Comparison of ENCODE assay signal across 19 mouse cellular contexts in genomic region chr14:11435166-11435784, GRCm38 (mm10).
DNase-seq lines count a peak whose midpoint lies in the region; ATAC-seq and TF ChIP-seq lines count a peak whose summit lies in the region.
"Had no signal": no experiment of that assay in that cellular context is flagged by ENCODE, and none has a peak within 500 bp of the region (broad histone marks: within the 10 kb centered on the region; RNA-seq: fewer than 3 reads in every experiment).

No protein-coding gene starts in this region.

- H3K27ac ChIP-seq in layer of hippocampus, adult 2 months = peak overlapping the region; percentile 24; the same call in 1 of the 2 replicates
- no peak overlapping the region for H3K27ac ChIP-seq in hindbrain, embryonic 11.5 days (ENCODE audit: low read depth, low read length)
- H3K27ac ChIP-seq: kidney, embryonic 15.5 days; liver, embryonic 15.5 days; neural tube, embryonic 13.5 days had no signal

- no peaks in the 10 kb centered on the region for H3K4me1 ChIP-seq in hindbrain, embryonic 11.5 days (replicated peaks; ENCODE audit: control insufficient read depth, insufficient read depth, low read length)
- H3K4me1 ChIP-seq: kidney, embryonic 15.5 days; liver, embryonic 15.5 days; neural tube, embryonic 13.5 days had no signal

- H3K36me3 ChIP-seq in hindbrain, embryonic 11.5 days (ENCODE audit: control insufficient read depth, insufficient read depth, low read length) = no peaks in the 10 kb centered on the region
- H3K36me3 ChIP-seq: kidney, embryonic 15.5 days; liver, embryonic 15.5 days; neural tube, embryonic 13.5 days had no signal

- H3K4me3 ChIP-seq in layer of hippocampus, adult 2 months = no peak overlapping the region
- no peak overlapping the region for H3K4me3 ChIP-seq in hindbrain, embryonic 11.5 days (ENCODE audit: low read depth, low read length)
- H3K4me3 ChIP-seq: erythroblast, embryonic 14.5 days; kidney, embryonic 15.5 days; liver, embryonic 15.5 days; neural tube, embryonic 13.5 days had no signal

- DNase-seq in right cerebral cortex, adult 18-20 months = peak; percentile 54
- DNase-seq in right cerebral cortex, postnatal 14 days = no peak
- peak; percentile 13 to 65 for DNase-seq in layer of hippocampus, adult 2 months (ENCODE audit: low spot score in 2 of 2)
- peak; percentile 32 to 54 for DNase-seq in left cerebral cortex, postnatal 14 days (ENCODE audit: low spot score in 2 of 2)
- no peak for DNase-seq in hindbrain, embryonic 11.5 days (ENCODE audit: low spot score)
- no peak for DNase-seq in cerebellum, adult 8-10 months
- no peak for DNase-seq in ovary, postnatal 14 days (ENCODE audit: low spot score)
- DNase-seq: adrenal gland, postnatal 14 days; cerebellum, postnatal 10 days; embryo, embryonic 11 days; gastrocnemius, postnatal 36 days; lung, postnatal 14 days; thymus, adult 18-20 months had no signal

- ATAC-seq in hindbrain, embryonic 11.5 days (ENCODE audit: low FRiP score) = no peak
- ATAC-seq: forebrain, embryonic 16.5 days; inflammation-experienced regulatory T-cells, adult 6 months had no signal

- H3K4me2 ChIP-seq in hindbrain, embryonic 11.5 days (replicated peaks; ENCODE audit: low read depth, low read length) = no peak overlapping the region
- H3K4me2 ChIP-seq: kidney, embryonic 15.5 days; liver, embryonic 15.5 days; neural tube, embryonic 13.5 days had no signal

- intact Hi-C loops in left cerebral cortex, postnatal 14 days (cut with DNase I) = no loop called here

- WGBS in hindbrain, embryonic 11.5 days = 80% methylated on average over 7 of the region's 7 CpGs

- H3K9ac ChIP-seq in hindbrain, embryonic 11.5 days (ENCODE audit: low read depth, low read length) = no peak overlapping the region
- H3K9ac ChIP-seq: kidney, embryonic 15.5 days; liver, embryonic 15.5 days; neural tube, embryonic 13.5 days had no signal

- no peaks in the 10 kb centered on the region for H3K27me3 ChIP-seq in hindbrain, embryonic 11.5 days (ENCODE audit: control insufficient read depth, insufficient read depth, low read length)
- H3K27me3 ChIP-seq: kidney, embryonic 15.5 days; liver, embryonic 15.5 days; neural tube, embryonic 13.5 days had no signal

- TF ChIP-seq CTCF in layer of hippocampus, adult 2 months (conservative IDR thresholded peaks at IDR 0.05) = no peak

- no peaks in the 10 kb centered on the region for H3K9me3 ChIP-seq in hindbrain, embryonic 11.5 days (ENCODE audit: control insufficient read depth, low read length)
- H3K9me3 ChIP-seq: kidney, embryonic 15.5 days; liver, embryonic 15.5 days; neural tube, embryonic 13.5 days had no signal

Comparison
In these comparisons a context has a peak if more than half of its experiments do, and no peak if none do; other contexts are left out.
1. DNase-seq: peak in right cerebral cortex, adult 18-20 months (single experiment), layer of hippocampus, adult 2 months (2 of 2) and left cerebral cortex, postnatal 14 days (2 of 2); none in right cerebral cortex, postnatal 14 days (single experiment), hindbrain, embryonic 11.5 days (single experiment), cerebellum, adult 8-10 months (single experiment) and ovary, postnatal 14 days (single experiment).